Mouse (Mus musculus) spleen, postnatal 10 days (tissue): ENCODE measurements around the gene Spata13.

Source experiments
- DNase-seq, 2 experiments: peaks; one replicate each; pipeline ENCODE4 v3.0.0; 2021 to 2022; ENCODE audit warnings: low spot score in 2 of 2

Spata13 gene

DNA sequence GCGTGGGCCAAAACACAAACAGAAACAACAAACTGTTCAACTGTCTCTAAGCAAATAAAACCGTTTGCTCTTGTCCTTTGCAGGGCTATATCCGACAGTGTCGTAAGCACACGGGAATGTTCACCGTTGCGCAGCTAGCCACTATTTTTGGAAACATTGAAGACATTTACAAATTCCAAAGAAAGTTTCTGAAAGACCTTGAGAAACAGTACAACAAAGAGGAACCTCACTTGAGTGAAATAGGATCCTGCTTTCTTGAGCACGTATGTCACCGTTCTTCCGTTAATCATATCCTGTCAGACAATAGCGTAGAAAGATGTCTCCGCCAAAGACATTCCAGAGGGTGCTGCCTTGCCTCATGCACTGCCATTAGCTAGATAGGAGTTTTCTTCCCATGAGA lies 116.1 kb downstream of the Spata13 start:
- no peak for DNase-seq

DNA sequence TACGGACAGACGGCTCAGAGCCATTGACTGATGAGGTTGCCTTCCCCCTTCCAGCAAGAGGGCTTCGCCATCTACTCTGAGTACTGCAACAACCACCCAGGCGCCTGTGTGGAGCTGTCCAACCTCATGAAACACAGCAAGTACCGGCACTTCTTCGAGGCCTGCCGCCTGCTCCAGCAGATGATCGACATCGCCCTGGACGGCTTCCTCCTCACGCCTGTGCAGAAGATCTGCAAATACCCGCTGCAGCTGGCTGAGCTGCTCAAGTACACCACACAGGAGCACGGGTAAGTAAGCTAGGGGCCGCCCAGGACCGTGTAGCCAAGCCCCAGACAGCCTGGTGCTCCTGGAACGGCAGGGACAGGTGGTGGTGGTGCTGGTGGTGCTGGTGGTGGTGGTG lies 117.8 kb downstream of the Spata13 start:
- no peak for DNase-seq

DNA sequence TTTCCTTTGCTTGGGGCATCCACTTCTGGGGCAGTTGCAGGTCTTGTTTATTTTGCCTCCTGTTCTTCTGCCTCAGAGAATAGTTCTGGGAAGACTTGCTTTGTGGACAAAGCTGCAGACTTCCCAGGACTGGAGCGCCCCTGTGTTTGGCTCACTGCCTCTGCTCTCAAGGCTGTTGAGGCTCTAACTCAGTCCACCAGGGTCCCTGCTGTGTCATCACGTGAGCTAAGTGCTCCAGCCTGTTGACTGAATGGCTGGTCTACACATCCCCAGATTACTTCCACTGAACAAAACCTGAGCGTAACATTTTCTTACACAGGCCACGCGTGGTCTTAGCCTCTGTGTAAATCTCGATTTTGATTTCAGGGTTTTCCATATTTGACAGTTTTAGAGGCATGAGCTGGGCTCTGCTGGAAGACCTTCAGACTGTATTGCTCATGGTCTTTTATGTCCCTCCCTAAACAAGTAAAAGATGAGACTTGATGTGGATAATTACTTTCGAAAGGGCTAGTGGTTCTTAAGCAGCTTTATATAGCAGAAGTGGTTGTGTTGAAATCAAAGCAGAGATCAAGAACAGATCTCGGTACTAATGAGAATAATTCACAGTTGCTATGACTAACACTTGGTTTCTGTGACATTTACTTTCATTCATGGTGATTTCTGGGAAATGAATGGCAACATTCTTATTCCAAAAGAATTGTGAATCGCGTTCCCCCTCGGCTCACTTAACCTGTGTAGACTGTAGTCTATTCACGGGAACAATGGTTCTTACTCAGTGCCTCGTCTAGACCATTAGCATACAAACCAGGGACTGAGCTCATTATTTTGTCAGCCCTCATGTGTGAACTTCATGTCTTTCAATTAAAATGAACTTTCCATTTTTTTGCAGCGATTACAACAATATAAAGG lies 119.3 kb downstream of the Spata13 start:
- no peak for DNase-seq

DNA sequence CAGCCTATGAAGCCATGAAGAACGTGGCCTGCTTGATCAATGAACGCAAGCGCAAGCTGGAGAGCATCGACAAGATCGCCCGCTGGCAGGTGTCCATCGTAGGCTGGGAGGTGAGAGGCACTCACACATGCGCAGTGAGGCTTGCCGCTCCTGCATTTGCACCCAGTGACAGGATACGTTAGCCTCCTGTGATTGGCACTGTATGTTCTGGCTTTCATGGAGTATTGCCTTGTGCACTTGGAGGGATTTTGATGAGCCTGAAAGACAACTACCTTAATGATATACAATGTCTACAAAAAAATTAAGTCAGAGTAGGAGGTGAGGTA lies 120.0 kb downstream of the Spata13 start:
- no peak for DNase-seq

DNA sequence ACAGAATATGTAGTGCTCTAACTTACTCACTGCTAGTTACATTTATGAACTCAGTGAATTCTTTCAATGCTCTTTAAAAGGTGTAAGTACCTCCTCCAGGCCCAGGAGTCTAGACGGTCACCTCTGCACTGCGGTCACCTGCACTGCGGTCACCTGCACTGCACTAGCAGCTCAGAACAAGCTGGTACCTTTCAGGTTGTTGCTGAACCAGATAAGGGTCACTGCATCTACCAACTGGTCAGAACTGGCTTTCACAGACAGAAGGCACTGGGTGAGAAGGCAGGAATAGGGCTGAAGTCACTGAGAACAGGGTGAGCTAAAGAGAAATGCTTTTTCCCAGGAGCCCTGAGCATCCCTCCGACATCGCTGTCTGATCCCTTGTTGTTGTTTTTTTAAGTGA lies 120.9 kb downstream of the Spata13 start:
- no peak for DNase-seq

DNA sequence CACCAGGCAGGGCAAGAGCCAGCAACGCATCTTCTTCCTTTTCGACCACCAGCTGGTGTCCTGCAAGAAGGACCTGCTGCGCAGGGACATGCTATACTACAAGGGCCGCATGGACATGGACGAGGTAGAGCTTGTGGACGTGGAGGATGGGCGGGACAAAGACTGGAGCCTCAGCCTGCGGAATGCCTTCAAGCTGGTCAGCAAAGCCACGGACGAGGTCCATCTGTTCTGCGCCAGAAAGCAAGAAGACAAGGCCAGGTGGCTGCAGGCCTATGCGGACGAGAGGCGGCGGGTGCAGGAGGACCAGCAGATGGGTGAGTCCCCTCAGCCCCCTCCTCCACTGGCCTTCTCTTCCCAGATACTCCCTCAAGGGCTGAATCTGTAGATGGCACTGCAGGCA lies 122.5 kb downstream of the Spata13 start:
- no peak for DNase-seq

DNA sequence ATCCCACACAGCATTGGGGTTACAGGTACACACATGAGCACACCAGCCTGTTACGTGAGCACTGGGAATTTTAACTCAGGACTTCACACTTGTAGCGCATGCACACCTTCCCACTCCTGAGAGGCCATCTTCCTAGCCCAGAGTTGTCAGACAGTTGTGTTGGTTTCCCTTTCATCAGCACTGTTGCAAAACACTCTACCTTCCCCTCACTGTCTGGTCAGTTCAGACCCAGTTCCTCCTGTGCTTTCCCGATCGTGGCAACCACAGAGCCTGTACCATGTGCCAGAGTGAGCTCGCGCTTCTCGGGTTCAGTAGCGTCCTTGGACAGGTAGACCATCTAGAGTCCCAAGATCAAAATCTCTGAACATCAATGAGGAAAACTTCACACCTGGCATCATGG lies 123.5 kb downstream of the Spata13 start:
- no peak for DNase-seq

DNA sequence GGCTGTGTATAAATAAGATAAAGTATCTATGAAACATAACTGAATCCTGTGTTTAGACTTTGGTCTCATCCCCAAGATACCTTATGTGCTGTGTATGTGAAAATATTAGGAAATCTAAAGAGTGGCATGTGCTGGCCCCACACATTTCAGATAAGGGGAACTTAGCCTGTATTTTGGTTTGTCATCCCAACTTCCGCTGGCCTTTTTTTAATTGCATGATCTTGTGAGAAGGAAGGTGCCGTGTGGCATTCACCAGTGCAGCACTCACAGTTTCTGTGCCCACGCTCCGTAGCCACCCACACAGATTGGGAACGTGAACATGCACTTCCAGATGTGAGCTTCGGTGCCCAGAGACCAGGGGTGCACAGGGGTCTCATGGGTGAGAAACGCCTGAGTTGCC lies 123.9 kb downstream of the Spata13 start:
- DNase-seq, result no peak

DNA sequence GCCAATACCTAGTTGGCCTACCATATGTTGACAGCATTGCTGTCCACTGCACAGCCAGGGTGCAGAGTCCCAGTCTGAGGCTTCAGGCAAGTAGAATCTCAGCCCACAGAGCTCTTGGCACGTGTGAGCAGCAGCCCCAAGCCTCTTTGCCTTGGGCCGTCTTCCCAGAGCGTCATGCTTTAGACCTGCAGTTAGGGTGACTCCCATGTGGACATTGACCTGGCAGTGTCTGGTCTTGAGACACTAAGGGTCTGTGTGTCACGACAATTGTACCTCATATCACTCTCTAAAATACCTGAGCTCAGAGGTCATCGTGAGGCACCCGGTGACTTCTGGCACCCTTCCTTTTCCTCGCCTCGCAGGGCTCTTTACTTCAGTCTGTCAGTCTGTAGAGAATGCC lies 125.3 kb downstream of the Spata13 start:
- DNase-seq, result no peak

DNA sequence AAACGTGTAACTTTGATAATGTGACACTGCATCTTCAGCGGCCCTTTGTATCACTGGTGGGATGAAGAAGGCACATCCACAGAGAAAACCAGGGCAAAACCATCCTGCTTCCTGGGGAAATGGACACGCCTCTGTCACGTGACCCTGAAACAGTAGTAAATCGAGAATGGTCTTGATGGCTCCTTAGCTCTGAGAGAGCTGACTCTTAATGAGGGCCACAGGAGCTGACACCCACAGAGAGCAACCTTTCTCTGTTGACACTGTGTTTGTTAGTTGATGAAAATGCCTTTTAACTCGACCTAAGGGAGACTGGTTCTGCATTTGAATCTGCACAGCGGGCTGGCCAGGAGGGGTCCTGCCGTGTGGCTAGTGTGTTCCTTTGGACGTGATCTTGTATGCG lies 128.0 kb downstream of the Spata13 start:
- DNase-seq, result no peak

DNA sequence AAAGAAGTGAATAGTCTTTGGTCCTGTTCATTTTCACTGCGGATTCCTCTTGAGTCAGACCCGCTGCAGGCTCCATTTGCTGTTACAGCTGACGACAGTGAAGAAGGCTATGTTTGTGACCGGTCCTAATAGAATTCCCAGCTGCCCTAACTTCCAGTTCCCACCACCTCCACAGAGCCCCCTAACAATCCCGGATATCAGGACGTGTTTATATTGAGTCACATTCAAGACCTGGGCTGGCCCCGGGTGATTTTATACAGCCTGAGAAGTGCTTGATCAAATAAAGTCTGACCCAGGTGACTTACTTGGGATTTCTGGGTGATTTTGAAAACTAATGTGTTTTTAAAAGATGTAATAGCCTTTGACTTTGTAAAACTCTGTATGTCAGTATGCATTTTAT lies 129.0 kb downstream of the Spata13 start:
- no peak for DNase-seq

DNA sequence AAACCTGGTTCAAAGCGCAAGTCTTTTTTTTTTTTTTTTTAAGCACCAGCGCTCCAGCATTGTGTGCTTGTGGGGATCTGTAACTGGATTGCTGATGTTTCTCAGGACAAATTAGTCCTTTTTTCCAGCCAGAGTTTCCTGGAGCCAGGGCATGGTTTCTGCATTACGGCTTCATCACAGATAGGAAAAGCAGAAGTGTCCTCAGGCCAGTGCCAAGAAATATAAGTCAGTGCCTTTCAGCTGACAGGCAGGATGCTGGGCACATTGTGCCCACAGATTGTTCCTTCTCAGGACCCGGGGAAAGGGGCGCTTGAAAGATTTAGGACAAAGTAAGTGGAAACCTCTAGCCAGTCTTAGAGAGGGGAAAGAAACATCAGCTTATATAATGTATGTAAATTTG lies 129.9 kb downstream of the Spata13 start:
- DNase-seq, result no peak

DNA sequence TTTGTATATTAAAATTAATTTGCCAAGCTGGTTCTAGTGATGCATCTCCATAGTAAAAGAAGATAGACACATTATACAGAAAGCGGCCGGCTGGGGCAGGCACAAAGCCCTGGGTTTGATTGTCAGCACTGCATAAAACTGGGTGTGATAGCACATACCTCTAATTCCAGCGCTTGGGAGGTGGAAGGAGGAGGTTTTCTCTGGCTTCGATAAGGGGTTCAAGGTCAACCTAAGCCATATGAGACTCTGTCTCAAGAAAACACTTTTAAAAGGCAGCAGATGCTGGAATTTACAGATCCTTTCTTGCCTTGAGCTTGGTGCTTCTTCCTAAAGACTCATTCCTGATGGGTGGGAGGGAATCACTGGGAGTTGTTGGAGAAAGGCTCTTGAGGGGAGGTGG lies 130.7 kb downstream of the Spata13 start:
- no peak for DNase-seq

DNA sequence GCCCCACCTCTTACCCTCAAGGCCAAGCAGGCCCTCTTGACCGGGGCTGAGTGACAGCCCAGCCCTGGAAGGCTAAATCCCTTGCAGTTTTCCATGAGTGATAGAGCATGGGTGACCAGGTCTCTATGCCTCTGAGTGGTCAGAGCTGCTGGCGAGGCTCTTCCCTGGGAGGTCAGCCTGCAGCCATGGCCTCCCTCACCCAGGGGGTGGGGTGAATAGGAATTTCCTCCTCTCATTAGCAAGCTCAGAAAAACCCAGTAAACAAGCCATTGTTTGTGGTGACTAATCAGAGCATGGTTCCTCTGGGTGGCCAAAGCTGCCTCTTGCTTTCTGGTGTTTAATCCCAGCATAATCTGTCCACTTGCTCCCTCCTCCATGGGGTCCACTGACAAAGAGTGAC lies 131.2 kb downstream of the Spata13 start:
- no peak for DNase-seq

DNA sequence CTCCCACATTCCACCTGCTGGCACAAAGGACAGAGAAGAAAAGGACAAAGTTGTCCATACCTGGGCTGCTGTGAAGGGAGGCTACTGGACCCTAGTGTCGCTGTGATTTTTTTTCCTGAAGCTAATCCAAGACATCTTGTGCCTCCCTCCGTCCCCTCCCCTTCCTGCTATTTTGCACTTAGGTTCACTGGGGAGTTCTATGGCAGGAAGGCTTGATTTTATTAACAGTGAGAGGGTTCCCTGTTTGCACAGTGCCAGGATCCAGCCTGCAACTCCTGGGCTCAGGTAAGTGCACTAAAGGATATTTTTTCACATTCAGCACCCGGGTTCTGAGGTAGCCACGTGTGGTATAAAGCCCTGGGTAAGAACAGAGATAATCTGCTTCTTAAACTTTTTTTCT lies 134.1 kb downstream of the Spata13 start, which contains the start of gene C1qtnf9:
C1qtnf9 (plus strand) TSS at position 251 of the 400 bp plus-strand sequence.
- no peak for DNase-seq

DNA sequence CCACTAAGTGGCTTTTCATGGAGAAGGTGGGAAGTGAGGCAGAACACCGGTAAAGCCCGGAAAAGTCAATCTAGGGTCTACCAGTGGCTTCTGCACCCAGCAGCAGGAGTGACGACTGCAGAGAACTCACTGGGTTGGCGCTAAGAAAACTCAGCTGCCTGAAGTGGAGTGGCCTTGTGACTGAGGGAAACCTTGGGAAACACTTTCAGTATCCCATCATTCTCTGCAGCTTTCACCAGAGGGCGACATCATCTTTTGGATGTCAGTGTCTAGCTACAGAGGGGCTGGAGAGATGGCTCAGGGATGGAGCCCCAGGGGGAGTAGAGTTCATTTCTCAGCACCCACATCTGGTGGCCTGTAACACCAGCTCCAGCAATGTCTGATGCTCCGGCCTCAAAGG lies 135.5 kb downstream of the Spata13 start:
- no peak for DNase-seq

DNA sequence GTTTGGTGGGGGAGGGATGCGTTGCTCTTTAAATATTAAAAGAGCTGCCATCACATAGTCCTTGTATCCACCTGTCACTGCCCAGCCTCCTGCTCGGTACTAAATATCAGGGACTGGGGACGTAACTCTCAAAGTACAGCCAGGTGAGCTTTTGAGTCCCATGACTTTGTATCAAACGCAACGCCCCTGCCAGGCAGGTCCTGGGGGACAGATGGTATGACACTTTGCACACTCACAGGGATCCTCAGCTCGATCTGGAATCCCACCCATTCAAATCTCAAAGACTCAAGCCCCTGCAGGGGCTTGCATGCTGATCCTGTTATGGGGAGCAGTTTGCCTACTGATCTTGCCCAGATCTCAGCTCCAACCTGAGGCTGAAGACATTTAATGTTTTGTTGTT lies 136.8 kb downstream of the Spata13 start:
- no peak for DNase-seq

DNA sequence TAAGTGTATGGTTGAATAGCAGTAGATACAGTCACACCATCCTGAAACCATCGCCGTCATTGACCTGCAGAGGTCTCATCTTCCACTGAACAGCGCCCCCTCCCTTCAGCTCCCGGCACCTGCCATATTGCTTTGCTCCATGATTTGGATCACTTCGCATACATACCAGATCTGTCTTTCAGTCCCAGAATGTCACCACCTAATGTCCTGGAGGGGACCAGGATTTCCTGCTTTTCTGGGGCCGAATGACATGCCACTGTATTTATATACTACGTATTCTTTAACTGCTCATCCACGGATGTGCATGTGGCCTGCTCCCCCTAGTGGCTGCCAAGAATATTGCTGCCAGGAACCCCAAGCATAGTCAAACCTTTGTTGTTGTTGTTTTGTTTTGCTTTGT lies 137.3 kb downstream of the Spata13 start:
- peak; percentile 77 to 84 for DNase-seq

DNA sequence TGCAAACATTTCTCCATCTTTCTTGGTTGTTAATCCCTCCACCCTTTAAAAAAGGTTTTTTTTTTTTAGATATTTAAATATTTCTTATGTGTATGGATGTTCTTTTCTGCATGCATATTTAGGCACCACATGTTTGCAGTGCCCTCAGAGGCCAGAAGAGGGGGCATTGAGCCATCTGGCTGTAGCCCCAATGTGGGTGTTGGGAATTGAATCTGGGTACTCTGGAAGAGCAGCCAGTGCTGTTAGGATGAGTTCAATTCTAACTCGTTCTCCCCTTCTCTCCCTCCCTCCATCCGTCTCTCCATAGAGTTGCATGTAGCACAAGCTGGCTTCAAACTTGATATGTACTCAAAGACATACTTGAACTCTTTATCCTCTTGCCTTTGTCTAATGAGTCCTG lies 139.7 kb downstream of the Spata13 start:
- no peak for DNase-seq

DNA sequence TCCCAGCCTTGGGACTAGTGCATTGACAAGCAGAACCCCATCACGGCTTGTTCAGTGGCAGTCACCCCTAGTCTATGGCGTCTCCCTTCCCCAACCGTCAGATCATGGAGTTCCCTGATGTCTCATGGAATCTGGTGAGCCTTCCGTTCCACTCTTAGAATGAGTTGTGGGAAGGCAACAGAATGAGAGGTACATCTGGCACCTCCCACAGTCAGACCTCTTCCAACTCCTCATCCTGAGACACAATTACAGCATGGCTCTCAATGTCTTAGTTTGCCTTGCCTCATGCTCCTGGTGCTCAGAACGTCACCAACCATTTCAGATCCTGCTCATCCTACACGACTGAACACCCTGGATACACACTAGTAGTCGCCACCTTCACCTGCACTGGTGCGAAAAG lies 142.7 kb downstream of the Spata13 start:
- DNase-seq, result no peak

DNA sequence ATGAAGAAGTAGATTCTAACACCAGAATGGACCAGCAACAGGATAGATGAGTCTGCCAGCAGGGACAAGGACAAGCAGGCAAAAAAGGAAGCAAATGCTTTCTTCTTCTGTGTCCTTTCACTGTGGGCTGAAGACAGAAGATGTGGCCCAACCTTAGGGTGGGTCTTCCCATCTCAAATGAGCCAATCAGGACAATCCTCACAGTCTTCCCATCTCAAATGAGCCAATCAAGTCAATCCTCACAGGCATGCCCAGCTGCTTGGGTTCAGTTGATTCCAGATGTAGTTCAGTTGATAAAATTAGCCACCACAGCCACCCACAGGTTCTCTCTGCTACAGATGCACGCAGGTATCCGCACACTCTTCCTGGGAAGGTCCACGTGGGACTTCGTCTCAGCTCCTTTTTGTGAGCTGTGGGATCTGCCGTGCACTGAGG lies 143.7 kb downstream of the Spata13 start:
- DNase-seq, result no peak

DNA sequence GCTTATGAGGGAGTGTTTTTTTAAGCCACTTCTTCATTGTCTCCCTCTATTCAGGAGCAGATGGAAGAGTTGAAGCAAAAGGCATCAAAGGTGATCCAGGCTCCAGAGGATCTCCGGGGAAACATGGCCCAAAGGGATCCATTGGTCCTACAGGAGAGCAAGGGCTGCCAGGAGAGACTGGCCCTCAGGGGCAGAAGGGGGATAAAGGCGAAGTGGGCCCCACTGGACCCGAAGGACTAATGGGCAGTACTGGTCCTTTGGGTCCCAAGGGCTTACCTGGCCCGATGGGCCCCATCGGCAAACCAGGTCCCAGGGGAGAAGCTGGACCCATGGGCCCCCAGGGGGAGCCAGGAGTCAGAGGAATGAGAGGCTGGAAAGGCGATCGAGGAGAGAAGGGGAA lies 145.4 kb downstream of the Spata13 start:
- DNase-seq, result no peak

DNA sequence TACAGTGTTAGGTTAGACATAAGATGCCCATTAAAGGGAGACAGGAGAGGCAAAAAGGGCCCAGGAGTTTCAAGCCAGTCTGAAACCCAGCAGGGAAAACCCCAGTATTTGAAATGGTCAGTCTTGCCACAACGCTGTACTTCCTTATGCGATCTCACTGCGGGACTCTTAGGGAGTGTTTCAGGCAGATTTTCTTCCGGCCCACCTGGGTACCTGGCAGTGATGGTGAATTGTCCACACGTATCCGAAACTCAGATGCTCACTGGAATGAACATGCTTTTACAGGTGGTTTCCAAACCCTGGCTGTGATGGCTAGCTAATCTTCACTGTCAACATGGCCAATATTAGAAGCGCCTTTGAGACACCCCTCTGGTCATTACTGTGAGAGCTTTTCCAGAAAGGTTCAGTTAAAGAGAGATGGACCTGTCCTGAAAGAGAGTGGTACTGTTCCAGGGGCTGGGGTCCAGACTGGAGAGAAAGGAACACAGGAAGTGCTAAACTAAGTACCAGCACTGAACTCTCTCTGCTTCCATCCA lies 148.4 kb downstream of the Spata13 start:
- DNase-seq, result no peak

DNA sequence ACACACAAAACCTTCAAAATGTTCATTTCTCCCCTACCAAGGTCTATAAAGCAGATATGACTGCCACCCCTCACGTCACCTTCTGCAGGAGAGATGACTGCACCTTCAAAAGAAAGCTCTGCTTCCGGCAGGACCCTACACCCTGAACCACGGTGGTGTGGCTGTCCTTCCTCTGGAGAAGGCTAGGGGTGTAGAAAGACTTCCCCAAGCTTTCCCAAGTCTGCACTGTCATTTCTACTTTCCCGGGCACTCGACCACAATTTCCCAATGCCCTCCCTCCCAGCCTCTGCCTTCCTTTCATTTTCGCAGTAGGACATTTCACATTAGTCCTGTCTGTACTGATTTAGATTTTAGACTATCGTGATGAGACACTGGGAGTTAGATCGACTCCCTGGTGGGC lies 149.4 kb downstream of the Spata13 start:
- no peak for DNase-seq
